Mouse (Mus musculus) right cerebral cortex, adult 2 months (tissue): ENCODE measurements around the gene Ms4a18.

ENCODE experiments used
- DNase-seq, 2 experiments: peaks; one replicate each; pipeline ENCODE4 v3.0.0; 2021 to 2022; ENCODE audit warnings: low spot score in 2 of 2

The Ms4a18 gene

DNA sequence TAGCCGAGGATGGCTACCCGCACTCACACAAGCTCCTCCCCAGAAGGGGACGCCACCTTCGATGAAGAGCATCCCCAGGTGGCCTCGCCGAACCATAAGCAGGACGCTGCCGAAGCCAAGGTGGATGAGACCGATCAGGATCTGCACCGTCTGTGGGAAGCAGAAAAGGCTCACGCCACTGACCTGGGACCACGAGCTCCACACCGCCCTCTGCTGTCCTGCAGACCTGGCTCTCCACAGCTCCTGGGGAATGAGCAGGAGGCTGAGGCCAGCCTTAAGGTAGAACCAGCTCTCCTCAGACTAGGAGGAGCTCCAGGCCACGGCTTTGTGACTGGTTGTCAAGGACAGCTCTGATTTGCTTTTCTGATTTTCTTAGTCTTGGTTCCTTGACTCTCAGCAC lies 34.7 kb downstream of the Ms4a18 start:
- DNase-seq: no peak

DNA sequence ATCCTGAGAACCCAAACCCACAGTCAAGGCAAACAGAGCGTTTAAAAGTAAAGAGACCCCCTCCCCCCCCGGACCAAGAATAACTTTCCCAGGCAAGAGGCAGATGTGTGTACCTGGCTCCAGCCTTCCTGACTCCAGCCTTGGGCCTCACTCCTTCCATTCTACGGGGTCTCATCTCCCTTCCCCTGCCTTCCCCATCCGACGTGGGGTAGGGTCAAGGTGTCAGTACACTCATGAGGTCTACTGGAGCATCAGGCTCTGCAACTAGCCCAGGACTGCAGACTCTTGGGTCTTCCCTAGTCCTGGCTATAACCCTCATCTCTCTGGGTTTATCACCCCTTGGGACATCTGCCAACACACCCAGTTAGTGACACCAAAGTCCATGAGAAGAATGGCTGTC lies 37.6 kb downstream of the Ms4a18 start:
- DNase-seq: no peak

DNA sequence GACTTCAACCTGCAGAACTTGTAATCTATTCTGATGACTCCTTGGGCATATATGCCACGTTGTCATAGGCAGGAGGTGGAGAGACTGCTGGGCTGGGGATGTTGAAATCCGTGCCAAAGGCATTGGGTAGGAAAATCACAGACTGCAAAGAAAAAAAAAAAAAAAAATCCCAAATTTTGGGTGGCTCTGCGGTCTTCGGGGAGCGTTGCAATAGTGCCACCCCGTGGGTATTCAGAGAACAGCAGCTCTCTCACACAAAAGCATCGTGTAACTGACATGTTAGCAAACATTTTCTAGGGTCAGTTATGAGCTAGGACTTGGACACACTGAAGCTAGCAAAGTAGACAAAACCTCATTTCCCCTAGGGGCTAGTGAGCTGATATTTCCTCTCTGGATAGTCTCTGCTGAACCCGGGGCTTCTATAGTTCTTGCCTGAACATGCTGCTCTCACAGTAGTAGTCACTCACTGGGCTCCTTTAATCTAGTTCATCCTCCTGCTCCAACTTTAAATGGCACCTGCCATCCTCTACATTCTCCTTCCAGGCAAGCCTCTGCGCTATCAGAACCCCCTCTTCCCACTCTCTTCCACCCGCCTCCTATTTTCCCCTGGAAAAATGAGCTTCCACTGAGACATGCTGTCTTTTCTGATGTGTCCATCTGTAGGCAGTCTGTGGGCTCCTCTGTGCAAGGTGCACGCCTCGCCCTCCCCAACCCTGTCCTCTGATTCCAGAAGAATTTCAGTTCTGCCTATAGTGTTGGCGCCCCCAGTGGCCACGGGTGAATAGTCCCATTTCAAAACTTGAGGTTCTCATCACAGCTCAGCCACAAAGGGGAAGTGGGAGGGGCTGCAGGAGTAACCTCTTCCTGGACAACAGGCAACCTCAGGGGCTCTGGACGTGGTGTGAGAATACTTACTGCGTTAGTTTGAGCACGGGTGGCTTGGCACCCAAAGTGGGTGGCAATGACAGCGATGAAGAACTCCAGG lies 38.4 kb downstream of the Ms4a18 start:
- DNase-seq: peak; percentile 70 to 78

DNA sequence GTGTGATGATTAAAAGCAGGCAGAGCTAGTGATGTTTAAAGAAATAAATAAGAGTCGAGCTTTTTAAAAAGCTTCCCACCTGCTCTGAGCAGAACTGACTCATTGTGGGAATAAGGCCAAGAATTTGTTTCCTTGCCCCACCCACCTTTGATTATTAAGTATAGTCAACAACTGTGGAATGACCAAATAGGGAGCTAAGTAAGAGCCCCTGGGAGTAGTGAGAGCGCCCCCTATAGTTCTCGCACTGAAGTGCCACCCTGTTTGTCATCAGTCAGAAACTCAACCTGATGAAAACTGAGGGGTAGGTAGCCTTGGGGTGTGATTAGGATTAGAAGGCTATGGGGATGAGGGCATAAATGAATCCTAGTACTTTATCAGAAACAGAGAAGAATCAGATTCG lies 41.5 kb downstream of the Ms4a18 start:
- peak in 1 of 2 experiments; percentile 18 for DNase-seq

DNA sequence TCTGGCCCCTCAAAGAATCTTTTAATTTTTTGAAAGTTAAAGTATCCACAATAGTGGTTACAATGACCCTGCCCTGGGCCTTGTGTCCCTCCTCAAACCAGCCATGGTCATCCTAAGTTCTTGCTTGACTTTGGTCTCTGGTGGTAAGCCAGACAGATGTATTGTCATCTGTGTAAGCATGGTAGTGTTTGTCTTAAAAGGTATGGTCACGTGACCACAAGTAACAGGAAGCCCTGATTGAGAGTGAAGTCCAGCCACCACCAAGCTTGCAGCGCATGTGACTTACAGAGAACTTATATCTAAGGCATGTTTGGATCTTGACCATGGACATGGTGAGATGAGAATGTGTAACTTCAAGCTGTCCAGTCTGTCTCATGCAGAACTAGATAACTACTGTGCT lies 42.6 kb downstream of the Ms4a18 start:
- no peak for DNase-seq

DNA sequence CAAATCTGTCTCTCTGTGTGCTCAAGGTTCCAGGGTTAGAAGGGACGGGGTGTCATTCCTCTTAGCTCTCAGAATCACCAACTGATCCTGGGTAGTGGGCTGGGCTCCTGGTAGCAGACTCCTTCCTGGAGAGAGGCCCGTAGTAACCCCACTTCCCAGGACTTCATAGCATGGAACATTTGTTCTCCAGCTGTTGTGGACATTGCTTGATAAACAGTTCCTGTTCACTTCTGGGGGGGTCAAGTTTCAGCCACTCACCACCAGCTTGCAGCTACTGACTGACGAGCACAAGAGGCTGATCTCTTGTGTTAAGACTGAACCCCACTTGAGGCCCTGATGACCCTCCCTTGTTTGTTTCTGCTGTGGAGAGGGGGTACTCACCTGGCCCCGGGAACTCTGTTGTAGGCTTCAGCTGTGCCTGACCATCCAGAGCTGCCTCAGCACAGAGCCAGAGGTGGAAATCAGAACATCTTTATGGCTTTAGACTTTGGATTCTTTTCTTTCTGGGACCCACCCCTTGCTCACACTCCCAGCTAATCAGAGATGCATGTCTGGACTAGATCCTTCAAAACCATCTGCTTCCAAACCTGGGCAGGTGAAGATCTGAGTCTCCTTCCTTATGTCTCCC lies 43.5 kb downstream of the Ms4a18 start, which contains the start of gene Ms4a10:
Ms4a10 (minus strand) TSS at position 433 of the 628 bp plus-strand sequence.
- no peak for DNase-seq

DNA sequence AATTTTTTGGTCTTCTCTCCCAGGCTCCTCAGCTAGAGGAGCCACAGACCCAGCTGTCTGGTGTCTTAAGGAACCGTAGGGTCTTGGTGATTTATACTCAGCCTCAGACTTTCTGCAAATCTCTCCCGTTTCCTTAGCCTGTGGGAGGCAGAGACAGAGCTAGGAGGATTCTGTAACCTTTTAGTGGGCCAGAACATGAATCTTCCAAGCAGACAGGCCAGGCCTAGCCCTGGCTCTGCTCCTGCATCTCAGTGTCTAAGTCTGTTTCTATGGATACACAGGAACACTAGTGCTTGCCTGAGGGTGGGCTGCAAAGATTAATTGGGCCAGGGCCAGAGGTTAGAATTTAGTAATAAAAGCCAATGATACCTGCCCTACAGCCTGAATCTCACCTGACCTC lies 44.6 kb downstream of the Ms4a18 start:
- DNase-seq: no peak

DNA sequence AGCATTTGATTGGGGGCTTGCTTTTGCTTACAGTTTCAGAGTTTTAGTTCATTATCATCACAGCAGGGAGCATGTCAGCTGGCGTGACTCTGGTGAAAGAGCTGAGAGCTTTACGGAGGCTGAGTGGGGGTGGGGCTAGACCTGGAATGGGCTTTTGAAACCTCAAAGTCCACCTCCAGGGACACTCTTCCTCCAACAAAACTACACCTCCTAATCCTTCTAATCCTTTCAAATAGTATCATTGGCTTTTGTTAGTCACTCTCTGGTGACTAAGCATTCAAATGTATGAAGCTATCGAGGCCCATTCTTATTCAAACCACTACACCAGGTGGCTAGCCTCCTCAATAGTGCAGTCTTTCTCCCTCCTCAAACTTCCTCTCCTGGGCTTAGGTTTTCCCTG lies 45.2 kb downstream of the Ms4a18 start:
- DNase-seq: no peak

DNA sequence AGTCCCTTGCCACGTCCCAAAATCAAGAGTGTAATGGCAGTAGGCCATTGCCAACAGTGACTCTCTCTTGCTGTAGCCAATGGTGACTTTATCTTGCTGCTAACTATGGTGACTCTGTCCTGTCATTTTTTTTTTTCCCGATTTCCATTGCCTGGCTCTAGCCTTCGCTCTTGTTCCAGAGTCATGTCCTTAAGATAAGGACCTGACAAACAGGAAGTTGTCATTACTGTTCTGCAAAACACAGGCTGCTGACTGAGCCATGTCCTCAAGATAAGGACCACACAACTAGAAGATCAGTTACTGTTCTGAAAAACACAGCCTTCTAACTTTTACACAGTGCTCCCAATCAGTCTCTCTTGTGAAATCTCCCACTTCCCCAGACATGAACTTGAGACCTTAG lies 47.4 kb downstream of the Ms4a18 start:
- no peak for DNase-seq

DNA sequence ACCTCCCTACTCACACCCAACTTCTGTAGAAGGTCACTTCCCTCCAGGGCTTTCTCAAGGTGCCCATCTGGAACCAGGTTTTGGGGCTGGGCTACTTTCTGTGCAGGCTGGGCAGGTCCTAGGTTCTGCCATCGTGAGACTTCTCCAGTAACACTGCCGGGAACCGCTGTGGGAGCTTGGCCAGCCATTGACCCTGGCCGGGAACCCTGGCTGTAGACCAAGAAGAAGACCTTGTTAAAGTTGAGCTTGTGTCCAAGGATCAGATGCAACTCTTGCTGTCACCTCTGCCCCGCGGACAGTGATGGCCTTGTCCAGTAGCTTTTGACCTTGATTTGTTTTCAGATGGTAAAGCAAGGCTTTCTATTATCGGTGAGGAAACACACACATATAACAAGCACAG lies 49.3 kb downstream of the Ms4a18 start:
- no peak for DNase-seq

DNA sequence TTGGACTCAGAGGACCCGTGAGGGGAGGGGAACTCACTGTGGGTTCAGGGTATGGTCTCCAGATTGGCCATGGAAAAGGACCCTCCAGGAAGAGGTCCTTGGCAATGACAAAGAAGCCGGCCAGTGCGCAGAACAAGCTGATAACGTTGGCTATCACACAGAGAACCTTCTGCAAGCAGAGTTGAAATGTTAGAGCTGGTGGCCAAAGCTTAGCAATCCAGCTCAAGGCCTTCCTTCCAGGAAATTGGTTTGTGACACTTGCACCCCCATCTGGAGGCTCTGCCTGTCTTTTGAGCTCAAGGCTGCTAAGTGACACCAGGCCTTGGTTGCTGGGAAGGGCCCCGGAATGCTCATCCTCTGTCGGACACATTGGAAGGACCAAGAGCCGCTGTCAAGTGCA lies 52.1 kb downstream of the Ms4a18 start:
- DNase-seq: no peak

DNA sequence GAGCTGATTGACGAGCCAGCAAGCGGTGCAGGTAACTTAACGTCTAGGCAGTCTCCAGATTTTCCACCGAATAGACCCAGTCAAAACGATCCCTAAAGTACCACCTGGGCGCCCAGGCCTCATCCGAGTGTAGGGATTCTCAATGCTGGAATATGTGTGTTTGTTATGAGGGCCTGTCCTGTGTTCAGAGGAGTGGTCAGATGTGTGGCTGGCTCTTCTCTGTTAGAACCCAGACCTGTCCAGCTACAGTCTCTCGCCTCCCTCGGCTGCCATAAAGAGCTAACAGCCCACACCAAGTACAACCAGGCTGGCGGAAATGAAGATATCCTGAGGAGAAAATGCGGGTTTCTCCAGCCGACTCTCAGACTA lies 57.9 kb downstream of the Ms4a18 start:
- DNase-seq: no peak

DNA sequence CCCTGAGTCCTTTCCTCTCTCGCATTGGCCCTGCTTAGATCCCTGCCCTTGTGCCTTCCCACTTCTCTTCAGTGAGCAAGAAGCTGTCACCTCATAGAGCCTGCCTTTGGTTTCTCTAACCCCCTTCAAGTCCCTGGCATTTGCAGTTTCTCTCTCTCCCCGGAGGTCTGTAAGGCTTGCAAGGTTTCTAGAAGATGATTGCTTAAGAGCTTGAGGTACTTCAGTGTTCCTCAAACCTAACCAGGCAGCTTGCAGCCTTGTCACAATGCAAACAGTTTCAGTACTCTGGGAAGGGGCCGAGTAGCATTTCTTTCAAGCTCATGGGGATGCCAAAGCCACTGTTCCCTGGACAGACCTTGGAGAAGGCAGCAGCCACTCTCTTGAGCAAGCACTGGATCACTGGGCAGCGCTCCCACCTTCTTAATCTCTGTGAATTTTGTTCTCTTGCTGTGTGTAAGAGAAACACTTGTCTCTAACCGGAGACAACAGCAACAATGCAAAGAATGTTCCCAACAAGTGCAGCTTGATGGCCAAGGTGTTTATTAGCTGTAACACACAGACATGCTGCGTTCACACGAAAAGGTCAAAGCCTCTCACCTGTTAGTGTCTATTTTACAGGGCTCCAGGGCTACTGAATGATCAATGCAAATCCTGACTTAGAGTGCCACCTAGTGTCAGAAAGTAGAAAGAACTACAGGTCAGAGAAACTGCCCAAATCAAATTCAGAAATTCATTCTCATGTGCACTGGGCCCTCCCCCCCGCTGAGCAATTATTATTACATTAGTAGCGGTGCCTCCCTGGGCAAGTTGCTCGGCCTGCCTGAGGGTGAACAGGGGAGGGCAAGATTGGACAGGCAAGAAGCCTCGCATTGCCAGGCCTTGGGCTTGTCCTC lies 58.5 kb downstream of the Ms4a18 start:
- DNase-seq: peak; percentile 42 to 67

DNA sequence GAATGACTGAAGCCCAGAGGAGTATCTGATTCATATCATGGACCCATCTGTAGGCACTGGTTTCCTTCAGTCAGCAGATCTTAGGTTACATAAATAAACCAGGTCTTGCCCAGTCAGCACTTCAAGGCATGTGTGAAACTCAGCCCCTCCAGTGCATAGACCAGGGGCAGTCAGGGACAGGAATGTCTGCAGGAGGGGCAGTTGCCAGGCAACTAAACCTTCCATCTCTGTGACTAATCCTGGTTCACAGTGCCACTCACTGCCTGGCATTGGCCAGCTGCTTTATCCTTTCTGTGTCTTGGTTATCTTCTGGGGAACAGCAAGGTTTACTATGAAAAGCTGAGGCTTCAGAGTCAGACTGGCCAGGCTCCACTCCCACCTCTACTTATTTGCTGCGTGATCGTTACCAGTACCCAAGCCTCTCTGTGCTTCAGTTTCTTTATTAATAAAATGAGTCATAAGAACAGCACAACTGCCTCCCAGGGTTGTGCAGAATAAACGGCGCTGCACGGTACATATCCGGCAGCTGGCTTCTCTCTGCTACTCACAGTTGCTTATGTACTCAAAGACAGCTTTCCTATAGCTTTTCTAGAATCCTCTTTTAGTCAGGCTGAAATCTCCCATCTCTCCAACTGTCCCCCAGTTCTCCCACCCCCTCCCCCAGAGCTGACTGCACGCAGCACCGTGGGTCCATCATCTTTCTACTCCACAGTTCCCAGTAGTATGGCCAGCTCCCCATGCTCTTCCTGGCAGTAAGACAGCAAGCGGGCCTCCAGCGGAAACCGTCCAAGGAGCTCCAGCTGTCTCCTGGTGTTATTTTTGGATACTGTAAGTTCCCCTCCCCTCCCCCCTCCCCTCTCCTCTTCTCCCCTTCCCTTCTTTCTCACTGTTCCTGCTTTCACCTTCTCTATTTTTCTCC lies 65.6 kb downstream of the Ms4a18 start:
- DNase-seq: peak; percentile 52 to 54

DNA sequence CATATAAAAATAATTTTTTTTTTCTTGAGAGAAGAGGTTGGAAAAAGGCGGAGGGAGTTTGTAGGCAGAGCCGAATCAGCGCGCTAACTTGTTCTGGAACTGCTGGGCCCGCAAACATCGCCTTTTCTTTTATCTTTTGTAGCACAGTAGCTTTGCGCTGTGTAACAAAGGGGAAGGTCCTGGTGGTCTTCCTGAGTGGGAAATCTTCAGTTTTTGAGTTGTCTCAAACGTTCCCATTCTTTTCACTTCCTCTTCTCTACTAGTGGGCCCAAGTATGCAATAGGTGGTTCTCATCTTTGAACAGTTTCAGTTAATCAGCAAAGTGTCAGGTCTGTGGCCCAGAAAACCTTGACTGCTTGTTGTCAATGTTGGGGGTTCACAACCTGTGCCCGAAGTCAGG lies 68.3 kb downstream of the Ms4a18 start:
- no peak for DNase-seq

DNA sequence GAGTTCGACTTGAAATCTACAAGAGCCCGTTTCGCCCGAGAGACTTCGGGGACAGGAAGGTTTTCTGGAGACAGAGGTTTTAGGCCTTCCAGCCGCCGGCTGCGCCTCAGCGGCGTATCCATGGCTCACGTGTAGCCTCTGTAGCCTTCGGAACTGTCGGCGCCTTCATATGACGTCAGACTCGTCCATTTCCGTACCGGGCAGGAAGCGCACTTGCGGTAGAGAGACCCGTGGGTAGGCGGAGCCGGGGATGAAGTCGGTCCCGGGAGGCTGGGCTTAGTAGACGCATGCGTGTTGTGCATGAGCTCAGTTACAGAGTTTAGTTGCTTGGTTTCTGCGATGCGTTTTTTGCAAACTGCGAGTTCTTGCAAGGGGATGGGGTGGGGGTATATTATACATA lies 68.7 kb downstream of the Ms4a18 start, which contains the start of gene Ccdc86:
Ccdc86 (minus strand) TSS at position 155 of the 400 bp plus-strand sequence.
- peak; percentile 97 to 98 for DNase-seq

DNA sequence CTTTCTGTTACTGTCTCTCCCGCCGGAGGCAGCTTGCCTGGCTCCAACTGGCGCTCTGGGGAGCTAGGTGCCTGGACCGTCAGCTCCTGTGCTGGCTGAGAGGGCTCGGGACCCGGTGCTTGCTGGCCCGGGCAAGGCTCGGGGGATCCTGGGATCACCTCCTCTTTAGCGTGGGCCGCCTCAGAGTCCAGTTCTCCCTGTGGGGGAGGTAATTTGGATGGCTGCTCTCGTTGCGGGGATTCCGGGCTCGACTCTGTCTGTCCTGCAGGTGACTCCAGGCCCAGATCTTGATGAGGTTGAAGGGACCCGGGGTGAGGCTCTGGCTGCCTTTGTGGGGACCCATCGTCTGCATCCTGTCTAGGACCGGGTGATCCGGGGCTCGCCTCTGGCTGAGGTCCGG lies 69.4 kb downstream of the Ms4a18 start:
- no peak for DNase-seq

DNA sequence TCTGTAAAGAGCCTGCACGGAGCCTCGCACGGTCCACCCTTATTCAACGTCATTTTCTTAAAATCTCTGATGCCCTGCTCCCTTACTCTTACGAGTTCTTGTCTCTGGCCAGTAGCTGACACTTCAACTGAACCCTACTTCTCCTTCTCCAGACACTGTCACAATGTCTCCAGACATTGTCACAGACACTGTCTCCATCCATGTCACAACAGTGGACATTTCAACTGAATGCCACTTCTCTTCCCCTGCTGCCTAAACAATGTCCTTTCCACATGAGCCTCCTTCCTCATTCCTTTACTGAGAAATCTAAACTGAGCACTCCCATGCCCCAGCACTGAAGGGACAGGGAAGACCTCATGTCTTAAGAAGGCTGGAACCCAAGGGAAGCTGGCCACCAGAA lies 70.6 kb downstream of the Ms4a18 start:
- DNase-seq: no peak
